Mouse (Mus musculus) WW6 (cell line): Measurements from ENCODE around the gene Zfp598.
"Not testable (repeated sequence)": the region's sequence is repeated elsewhere in the genome, so short reads cannot be mapped to it uniquely, and the experiment has no call there.

Source experiments
- DNase-seq: peaks from one replicate; pipeline ENCODE4 v3.0.0-alpha.2; 2013; ENCODE audit warnings: low read depth, low spot score

Gene Zfp598

GRCm38 (mm10) chr17:24721383-24721955 is 52.0 kb downstream of the Zfp598 start:
- DNase-seq = not testable (repeated sequence)

DNA sequence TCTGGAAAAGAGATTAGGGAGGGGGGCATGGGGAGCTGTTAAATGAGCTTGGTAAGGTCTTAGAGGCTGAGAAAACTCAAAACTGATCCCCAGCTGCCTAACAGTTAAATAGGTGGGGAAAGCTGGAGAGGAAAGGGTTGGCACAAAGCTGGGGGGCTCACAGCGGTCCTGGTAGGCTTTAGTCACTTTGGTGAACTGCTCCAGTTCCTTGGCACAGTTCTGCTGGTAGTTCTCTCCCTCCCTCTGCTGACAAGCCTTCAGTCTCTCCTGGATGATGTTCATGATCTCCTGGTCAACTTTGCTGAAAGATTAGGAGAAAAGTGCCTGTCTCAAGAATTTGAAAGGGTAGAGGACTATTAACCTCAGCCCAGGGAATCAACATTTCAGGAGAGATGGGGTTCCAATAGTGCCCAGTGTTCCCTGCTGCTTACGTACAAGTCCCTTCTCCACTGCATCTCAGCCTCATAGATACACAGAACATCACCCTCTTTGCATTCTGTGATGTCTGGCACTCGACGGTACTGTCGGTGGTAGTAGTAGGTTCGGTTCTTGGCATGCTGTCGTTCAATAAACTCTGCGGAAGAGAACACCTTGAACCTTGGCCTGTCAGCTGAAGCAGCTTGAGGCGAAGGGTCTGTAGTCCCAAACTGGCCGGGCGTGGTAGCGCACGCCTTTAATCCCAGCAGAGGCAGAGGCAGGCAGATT is 52.9 kb downstream of the Zfp598 start:
- no peak for DNase-seq

DNA sequence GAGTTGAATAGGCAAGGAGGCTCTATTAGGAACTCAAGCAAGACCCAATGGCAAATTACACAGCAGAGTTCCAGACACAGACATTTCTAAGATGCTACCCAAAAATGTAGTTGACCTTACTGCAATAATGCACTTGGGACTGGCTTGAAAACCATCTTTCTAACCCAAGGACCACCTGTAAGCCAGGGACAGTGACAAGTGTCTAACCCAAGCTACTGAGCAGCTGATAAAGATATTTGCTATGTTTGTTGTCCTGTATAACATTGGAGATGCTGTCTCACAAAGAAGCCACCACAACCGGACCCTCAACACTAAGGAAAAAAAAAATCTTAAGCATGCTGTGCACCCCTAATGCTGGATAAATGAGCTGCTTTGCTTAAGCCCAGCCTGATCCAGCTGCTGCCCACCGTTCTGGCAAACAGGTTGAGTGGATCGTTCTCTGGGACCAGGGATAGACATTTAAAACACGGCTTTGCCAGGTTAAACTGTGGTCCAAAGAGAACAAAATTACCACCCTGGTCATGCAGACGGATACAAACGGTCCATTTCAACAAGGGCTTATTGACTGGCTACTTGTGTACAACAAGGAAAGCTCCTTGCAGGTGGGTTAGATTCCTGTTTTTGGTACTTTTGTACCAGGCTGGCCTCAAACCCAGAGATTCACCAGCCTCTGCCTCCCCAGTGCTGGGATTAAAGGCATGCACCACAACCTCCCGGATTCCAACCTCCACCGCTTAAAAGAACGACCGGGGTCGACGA is 53.8 kb downstream of the Zfp598 start:
- DNase-seq = no peak

- DNase-seq = no peak
Observed at GRCm38 (mm10) chr17:24723881-24724180, 54.3 kb downstream of the Zfp598 start.

DNA sequence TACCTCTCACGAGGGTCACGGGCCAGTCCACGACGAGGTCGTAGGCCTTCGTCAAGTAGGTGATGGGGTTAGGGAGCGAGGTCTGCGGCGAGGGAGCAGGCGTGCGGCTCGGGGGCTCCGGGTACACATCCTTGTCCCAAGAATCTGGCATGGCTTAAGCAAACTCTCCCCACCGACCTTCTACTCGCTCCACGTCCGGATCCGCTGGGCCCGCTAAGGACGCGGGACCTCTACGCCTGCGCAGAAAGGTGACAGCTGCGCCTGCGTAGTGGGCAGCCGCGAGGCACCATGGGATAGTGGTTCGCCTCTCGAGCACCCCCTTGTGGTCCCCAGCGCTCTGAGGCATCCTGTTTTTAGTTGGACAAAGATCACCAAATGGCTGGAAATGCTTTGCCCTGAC is 54.7 kb downstream of the Zfp598 start, which contains the start of gene Ndufb10:
TSS of gene Ndufb10 (minus strand) at position 295 of the 400 bp plus-strand sequence.
- peak; percentile 83 for DNase-seq

DNA sequence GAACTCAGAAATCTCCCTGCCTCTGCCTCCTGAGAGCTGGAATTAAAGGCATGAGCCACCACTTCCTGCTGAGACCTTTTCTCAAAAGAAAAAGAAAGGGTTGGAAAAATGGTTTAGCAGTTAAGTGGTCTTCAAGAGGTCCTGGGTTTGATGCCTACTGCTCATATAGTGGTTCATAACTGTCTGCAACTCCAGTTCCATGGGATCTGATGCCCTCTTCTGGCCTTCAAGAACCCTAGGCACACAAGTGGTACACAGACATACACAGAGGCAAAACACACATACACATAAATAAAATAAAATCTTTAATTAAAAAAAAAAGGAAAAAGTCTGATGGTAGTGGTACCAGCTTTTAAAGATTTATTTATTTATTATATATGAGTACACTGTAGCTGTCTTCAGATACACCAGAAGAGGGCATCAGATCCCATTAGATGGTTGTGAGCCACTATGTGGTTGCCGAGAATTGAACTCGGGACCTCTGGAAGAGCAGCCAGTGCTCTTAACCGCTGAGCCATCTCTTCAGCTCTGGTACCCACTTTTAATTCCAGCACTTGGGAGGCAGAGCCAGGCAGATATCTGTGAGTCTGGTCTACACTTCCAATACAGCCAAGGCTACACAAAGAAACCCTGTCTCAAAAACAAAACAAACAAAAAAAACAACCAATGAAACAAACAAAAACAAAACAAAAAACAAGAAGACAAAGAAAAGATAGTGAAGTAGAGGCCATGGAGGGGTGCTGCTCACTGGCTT is 56.3 kb downstream of the Zfp598 start:
- DNase-seq = no peak

- no peak for DNase-seq
Observed at GRCm38 (mm10) chr17:24727618-24728017, 58.1 kb downstream of the Zfp598 start, which contains the start of gene Rpl3l. Rpl3l (plus strand) TSS chr17:24727820.

- DNase-seq = no peak
Observed at GRCm38 (mm10) chr17:24728184-24728583, 58.7 kb downstream of the Zfp598 start.

DNA sequence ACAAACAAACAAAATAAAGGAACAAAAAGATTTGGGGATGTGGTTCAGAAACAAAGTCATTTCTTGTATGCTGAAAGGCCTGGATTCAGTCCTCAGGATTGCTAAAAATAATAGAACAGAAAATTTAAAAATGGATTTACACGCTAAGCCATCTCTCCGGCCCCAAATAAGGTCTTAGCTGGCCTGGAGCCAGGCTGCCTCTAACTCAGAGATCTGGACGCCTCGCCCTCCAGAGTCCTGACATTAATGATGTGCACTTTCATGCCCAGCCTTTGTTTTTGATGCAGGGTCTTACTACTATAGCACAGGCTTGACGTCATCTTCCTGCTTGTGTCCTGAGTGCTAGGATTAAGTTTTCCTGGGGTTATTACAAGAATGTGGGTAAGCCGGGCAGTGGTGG is 59.6 kb downstream of the Zfp598 start:
- DNase-seq = no peak

DNA sequence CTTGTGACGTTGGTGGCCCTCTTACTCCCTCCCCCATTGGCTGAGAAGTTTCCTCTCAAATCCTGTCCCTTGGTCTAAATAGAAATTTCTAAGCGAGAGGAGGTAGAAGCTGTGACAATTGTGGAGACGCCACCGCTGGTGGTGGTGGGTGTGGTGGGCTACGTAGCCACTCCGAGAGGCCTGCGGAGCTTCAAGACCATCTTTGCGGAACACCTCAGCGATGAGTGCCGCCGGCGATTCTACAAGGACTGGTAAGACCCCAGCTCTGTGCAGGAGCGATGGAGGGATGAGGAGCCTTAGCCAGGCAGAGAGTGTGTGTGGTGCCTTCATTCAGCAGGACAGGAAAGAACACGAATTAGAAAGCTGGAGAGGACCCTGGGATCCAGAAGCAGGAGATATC is 61.3 kb downstream of the Zfp598 start:
- no peak for DNase-seq
